Mouse (Mus musculus): Measurements from ENCODE around the gene Ston2. TPM values are rescaled to one million over a fixed set of nuclear protein-coding genes. Genes with fewer than 3 reads are reported as not detected.

The Ston2 gene
- polyA plus RNA-seq, 1 experiment = 9.0 TPM

GRCm38 (mm10) chr12:91625013-91625412 is 163.2 kb downstream of the Ston2 start:
- DNase-seq = no peak
- no peak overlapping the region for H3K4me3 ChIP-seq (replicated peaks; ENCODE audit: insufficient read depth, low read depth, low read length)
- no peaks in the 10 kb centered on the region for H3K4me1 ChIP-seq (ENCODE audit: control insufficient read depth, insufficient read depth, low read length)
- 61% methylated on average over 1 of the region's 1 CpGs for WGBS
- no peak overlapping the region for H3K27ac ChIP-seq (ENCODE audit: insufficient read depth, low read length)
- H3K27me3 ChIP-seq (ENCODE audit: control insufficient read depth, insufficient read depth, low read length) = no peaks in the 10 kb centered on the region
- TF ChIP-seq CTCF (IDR thresholded peaks at IDR 0.05; ENCODE audit: borderline replicate concordance, insufficient read depth, low read depth, low read length) (peak; percentile 48), POLR2A (IDR thresholded peaks at IDR 0.05; ENCODE audit: borderline replicate concordance, insufficient read depth, low read length) (no peak)

GRCm38 (mm10) chr12:91609425-91609824 is 178.8 kb downstream of the Ston2 start:
- no peak for TF ChIP-seq POLR2A (IDR thresholded peaks at IDR 0.05; ENCODE audit: borderline replicate concordance, insufficient read depth, low read length)
- no peak for TF ChIP-seq CTCF (IDR thresholded peaks at IDR 0.05; ENCODE audit: borderline replicate concordance, insufficient read depth, low read depth, low read length)
- Histone ChIP-seq H3K4me3 (replicated peaks; ENCODE audit: insufficient read depth, low read depth, low read length) (no peak overlapping the region), H3K4me1 (ENCODE audit: control insufficient read depth, insufficient read depth, low read length) (peaks cover 2% of the 10 kb centered on the region; the same call in 1 of the 2 replicates), H3K27ac (ENCODE audit: insufficient read depth, low read length) (no peak overlapping the region), H3K27me3 (ENCODE audit: control insufficient read depth, insufficient read depth, low read length) (no peaks in the 10 kb centered on the region)
- WGBS = 16% methylated on average over 5 of the region's 5 CpGs
- DNase-seq = no peak

GRCm38 (mm10) chr12:91607678-91608077 is 180.5 kb downstream of the Ston2 start:
- DNase-seq = peak in 1 of 2 experiments; percentile 6
- Histone ChIP-seq H3K27me3 (ENCODE audit: control insufficient read depth, insufficient read depth, low read length) (no peaks in the 10 kb centered on the region), H3K4me3 (replicated peaks; ENCODE audit: insufficient read depth, low read depth, low read length) (no peak overlapping the region), H3K27ac (ENCODE audit: insufficient read depth, low read length) (no peak overlapping the region), H3K4me1 (ENCODE audit: control insufficient read depth, insufficient read depth, low read length) (peaks cover 2% of the 10 kb centered on the region; the same call in 1 of the 2 replicates)
- no peak for TF ChIP-seq POLR2A (IDR thresholded peaks at IDR 0.05; ENCODE audit: borderline replicate concordance, insufficient read depth, low read length)
- TF ChIP-seq CTCF (IDR thresholded peaks at IDR 0.05; ENCODE audit: borderline replicate concordance, insufficient read depth, low read depth, low read length) = no peak
- 8% methylated on average over 7 of the region's 7 CpGs for WGBS

- DNase-seq = no peak
- Histone ChIP-seq H3K4me1 (ENCODE audit: control insufficient read depth, insufficient read depth, low read length) (peaks cover 2% of the 10 kb centered on the region; the same call in 1 of the 2 replicates), H3K27me3 (ENCODE audit: control insufficient read depth, insufficient read depth, low read length) (no peaks in the 10 kb centered on the region), H3K4me3 (replicated peaks; ENCODE audit: insufficient read depth, low read depth, low read length) (no peak overlapping the region), H3K27ac (ENCODE audit: insufficient read depth, low read length) (no peak overlapping the region)
- TF ChIP-seq POLR2A (IDR thresholded peaks at IDR 0.05; ENCODE audit: borderline replicate concordance, insufficient read depth, low read length) (no peak), CTCF (IDR thresholded peaks at IDR 0.05; ENCODE audit: borderline replicate concordance, insufficient read depth, low read depth, low read length) (no peak)
- 86% methylated on average over 13 of the region's 13 CpGs for WGBS
Measured at GRCm38 (mm10) chr12:91606651-91607050, 181.5 kb downstream of the Ston2 start.

GRCm38 (mm10) chr12:91604600-91604999 is 183.6 kb downstream of the Ston2 start:
- TF ChIP-seq CTCF (IDR thresholded peaks at IDR 0.05; ENCODE audit: borderline replicate concordance, insufficient read depth, low read depth, low read length) (no peak), POLR2A (IDR thresholded peaks at IDR 0.05; ENCODE audit: borderline replicate concordance, insufficient read depth, low read length) (no peak)
- no peak for DNase-seq
- Histone ChIP-seq H3K27me3 (ENCODE audit: control insufficient read depth, insufficient read depth, low read length) (no peaks in the 10 kb centered on the region), H3K4me1 (ENCODE audit: control insufficient read depth, insufficient read depth, low read length) (peaks cover 2% of the 10 kb centered on the region; the same call in 1 of the 2 replicates), H3K27ac (ENCODE audit: insufficient read depth, low read length) (no peak overlapping the region), H3K4me3 (replicated peaks; ENCODE audit: insufficient read depth, low read depth, low read length) (no peak overlapping the region)
- WGBS = 72% methylated on average over 6 of the region's 6 CpGs

GRCm38 (mm10) chr12:91592128-91592527 is 196.1 kb downstream of the Ston2 start:
- DNase-seq = no peak
- 95% methylated on average over 3 of the region's 3 CpGs for WGBS
- H3K4me1 ChIP-seq (ENCODE audit: control insufficient read depth, insufficient read depth, low read length) = no peaks in the 10 kb centered on the region
- H3K4me3 ChIP-seq (replicated peaks; ENCODE audit: insufficient read depth, low read depth, low read length) = no peak overlapping the region
- H3K27ac ChIP-seq (ENCODE audit: insufficient read depth, low read length) = no peak overlapping the region
- TF ChIP-seq POLR2A (IDR thresholded peaks at IDR 0.05; ENCODE audit: borderline replicate concordance, insufficient read depth, low read length) (no peak), CTCF (IDR thresholded peaks at IDR 0.05; ENCODE audit: borderline replicate concordance, insufficient read depth, low read depth, low read length) (no peak)
- no peaks in the 10 kb centered on the region for H3K27me3 ChIP-seq (ENCODE audit: control insufficient read depth, insufficient read depth, low read length)

- no peak for DNase-seq
- WGBS = 82% methylated on average over 1 of the region's 1 CpGs
- TF ChIP-seq POLR2A (IDR thresholded peaks at IDR 0.05; ENCODE audit: borderline replicate concordance, insufficient read depth, low read length) = no peak
- no peak for TF ChIP-seq CTCF (IDR thresholded peaks at IDR 0.05; ENCODE audit: borderline replicate concordance, insufficient read depth, low read depth, low read length)
- H3K4me3 ChIP-seq (replicated peaks; ENCODE audit: insufficient read depth, low read depth, low read length) = no peak overlapping the region
- no peak overlapping the region for H3K27ac ChIP-seq (ENCODE audit: insufficient read depth, low read length)
- no peaks in the 10 kb centered on the region for H3K27me3 ChIP-seq (ENCODE audit: control insufficient read depth, insufficient read depth, low read length)
- no peaks in the 10 kb centered on the region for H3K4me1 ChIP-seq (ENCODE audit: control insufficient read depth, insufficient read depth, low read length)
Measured at GRCm38 (mm10) chr12:91591191-91591590, 197.0 kb downstream of the Ston2 start.

- H3K4me1 ChIP-seq (ENCODE audit: control insufficient read depth, insufficient read depth, low read length) = no peaks in the 10 kb centered on the region
- H3K27ac ChIP-seq (ENCODE audit: insufficient read depth, low read length) = peak overlapping the region; percentile 90
- WGBS = 14% methylated on average over 6 of the region's 6 CpGs
- peak overlapping the region; percentile 65 for H3K4me3 ChIP-seq (replicated peaks; ENCODE audit: insufficient read depth, low read depth, low read length)
- peak; percentile 30 to 44 for DNase-seq
- TF ChIP-seq CTCF (IDR thresholded peaks at IDR 0.05; ENCODE audit: borderline replicate concordance, insufficient read depth, low read depth, low read length) = no peak
- TF ChIP-seq POLR2A (IDR thresholded peaks at IDR 0.05; ENCODE audit: borderline replicate concordance, insufficient read depth, low read length) = no peak
- H3K27me3 ChIP-seq (ENCODE audit: control insufficient read depth, insufficient read depth, low read length) = no peaks in the 10 kb centered on the region
Measured at GRCm38 (mm10) chr12:91590716-91591115, 197.5 kb downstream of the Ston2 start.

All from cerebellum, adult 2 months (tissue).